Mouse (Mus musculus): ENCODE results near the gene Tbc1d24. TPM values are rescaled to one million over a fixed set of nuclear protein-coding genes. Genes with fewer than 3 reads are reported as not detected.

Gene Tbc1d24
- polyA plus RNA-seq, 1 experiment from 2014 or later = 8.4 TPM

DNA sequence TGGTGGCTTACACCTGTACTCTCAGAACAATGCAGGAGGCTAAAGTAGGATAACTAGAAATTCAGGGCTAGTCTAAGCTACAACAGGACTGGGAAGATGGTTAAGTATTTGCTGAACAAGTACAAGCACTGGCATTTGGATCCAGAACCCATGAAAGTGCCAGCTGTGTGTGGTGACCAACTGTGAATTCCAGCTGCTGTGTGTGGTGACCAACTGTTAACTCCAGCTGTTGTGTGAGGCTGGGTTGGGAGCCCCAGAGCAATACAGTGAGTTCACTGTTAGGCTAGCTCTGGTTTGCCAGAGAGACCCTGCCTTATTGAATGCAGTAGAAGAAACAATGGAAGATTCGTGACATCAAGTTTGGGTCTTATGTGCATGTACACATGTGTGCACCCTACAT lies 31.1 kb upstream of the Tbc1d24 start:
- DNase-seq (ENCODE audit: low spot score) (no peak), ATAC-seq (replicated peaks; ENCODE audit: low FRiP score) (no peak)
- 100% methylated on average over 1 of the region's 1 CpGs for whole genome bisulfite sequencing
- H3K4me2 ChIP-seq (ENCODE audit: low read depth, low read length, severe bottlenecking) = no peak overlapping the region
- H3K36me3 ChIP-seq (ENCODE audit: control insufficient read depth, insufficient read depth, low read length) = peaks cover 52% of the 10 kb centered on the region
- H3K4me3 ChIP-seq (ENCODE audit: low read depth, low read length) = no peak overlapping the region
- no peak overlapping the region for H3K9ac ChIP-seq (ENCODE audit: low read length)
- H3K4me1 ChIP-seq (replicated peaks; ENCODE audit: control insufficient read depth, insufficient read depth, low read length) = no peaks in the 10 kb centered on the region
- no peaks in the 10 kb centered on the region for H3K9me3 ChIP-seq (ENCODE audit: control insufficient read depth, low read length)
- no peaks in the 10 kb centered on the region for H3K27me3 ChIP-seq (ENCODE audit: control insufficient read depth, insufficient read depth, low read length)
- H3K27ac ChIP-seq (ENCODE audit: low read depth, low read length) = no peak overlapping the region

GRCm38 (mm10) chr17:24227941-24228340 lies 22.6 kb upstream of the Tbc1d24 start:
- ATAC-seq (replicated peaks; ENCODE audit: low FRiP score) = no peak

DNA sequence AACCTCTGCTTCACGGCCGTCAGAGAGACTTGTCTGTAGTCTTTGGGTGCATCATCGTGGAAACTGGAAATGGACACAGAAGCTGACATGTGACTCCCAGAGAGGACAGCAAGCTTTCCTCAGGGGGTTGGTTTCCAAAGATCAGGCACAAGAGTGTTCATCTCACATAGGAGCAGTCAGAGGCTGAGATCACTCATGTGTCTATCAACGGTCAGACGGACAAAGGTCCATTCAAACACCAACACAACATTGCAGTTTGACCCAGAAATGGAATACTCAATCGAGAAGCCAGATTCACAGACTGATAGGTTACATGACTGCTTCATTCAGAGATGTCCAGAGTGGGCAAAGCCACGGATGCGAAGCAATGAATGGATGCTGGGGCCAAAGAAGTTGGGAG lies 21.4 kb upstream of the Tbc1d24 start:
- WGBS = 92% methylated on average over 8 of the region's 8 CpGs
- H3K36me3 ChIP-seq (ENCODE audit: control insufficient read depth, insufficient read depth, low read length) = peaks cover 28% of the 10 kb centered on the region; the same call in 1 of the 2 replicates
- ATAC-seq (replicated peaks; ENCODE audit: low FRiP score) = no peak

More at GRCm38 (mm10) chr17:24227941-24228340, 22.6 kb upstream of the Tbc1d24 start:
- Histone ChIP-seq H3K9me3 (ENCODE audit: control insufficient read depth, low read length) (no peaks in the 10 kb centered on the region), H3K4me2 (ENCODE audit: low read depth, low read length, severe bottlenecking) (no peak overlapping the region), H3K27me3 (ENCODE audit: control insufficient read depth, insufficient read depth, low read length) (no peaks in the 10 kb centered on the region), H3K27ac (ENCODE audit: low read depth, low read length) (no peak overlapping the region), H3K9ac (ENCODE audit: low read length) (no peak overlapping the region), H3K36me3 (ENCODE audit: control insufficient read depth, insufficient read depth, low read length) (peaks cover 39% of the 10 kb centered on the region), H3K4me3 (ENCODE audit: low read depth, low read length) (no peak overlapping the region), H3K4me1 (replicated peaks; ENCODE audit: control insufficient read depth, insufficient read depth, low read length) (no peaks in the 10 kb centered on the region)
- WGBS = 97% methylated on average over 7 of the region's 7 CpGs
- DNase-seq (ENCODE audit: low spot score) = no peak

DNA sequence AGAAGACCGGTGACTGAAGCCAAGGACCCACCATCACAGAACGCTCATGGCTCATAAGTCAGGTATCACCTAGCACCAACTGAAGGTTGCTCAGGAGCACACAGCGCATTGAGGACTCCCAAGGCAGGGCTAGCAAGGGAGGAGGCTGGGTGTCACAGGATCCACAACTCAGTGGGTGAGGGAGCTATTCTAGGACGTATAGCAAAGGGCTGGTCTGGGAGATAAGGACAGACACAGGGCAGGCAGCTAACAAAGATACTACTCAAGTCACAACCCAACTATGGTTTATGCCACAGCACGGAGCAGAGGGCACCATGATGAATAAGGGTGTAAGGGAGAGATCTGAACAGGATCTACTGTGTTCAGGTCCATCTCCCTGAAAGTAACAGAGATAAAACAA lies 20.5 kb upstream of the Tbc1d24 start:
- H3K4me3 ChIP-seq (ENCODE audit: low read depth, low read length) = no peak overlapping the region
- WGBS = 88% methylated on average over 5 of the region's 5 CpGs
- H3K36me3 ChIP-seq (ENCODE audit: control insufficient read depth, insufficient read depth, low read length) = peaks cover 27% of the 10 kb centered on the region; the same call in 1 of the 2 replicates
- no peak overlapping the region for H3K9ac ChIP-seq (ENCODE audit: low read length)
- H3K27me3 ChIP-seq (ENCODE audit: control insufficient read depth, insufficient read depth, low read length) = no peaks in the 10 kb centered on the region
- H3K27ac ChIP-seq (ENCODE audit: low read depth, low read length) = no peak overlapping the region
- no peaks in the 10 kb centered on the region for H3K4me1 ChIP-seq (replicated peaks; ENCODE audit: control insufficient read depth, insufficient read depth, low read length)
- ATAC-seq (replicated peaks; ENCODE audit: low FRiP score) = no peak
- no peak overlapping the region for H3K4me2 ChIP-seq (ENCODE audit: low read depth, low read length, severe bottlenecking)
- H3K9me3 ChIP-seq (ENCODE audit: control insufficient read depth, low read length) = no peaks in the 10 kb centered on the region
- DNase-seq (ENCODE audit: low spot score) = no peak

More for the DNA sequence above, 21.4 kb upstream of the Tbc1d24 start:
- Histone ChIP-seq H3K27ac (ENCODE audit: low read depth, low read length) (no peak overlapping the region), H3K27me3 (ENCODE audit: control insufficient read depth, insufficient read depth, low read length) (no peaks in the 10 kb centered on the region), H3K9me3 (ENCODE audit: control insufficient read depth, low read length) (no peaks in the 10 kb centered on the region), H3K4me1 (replicated peaks; ENCODE audit: control insufficient read depth, insufficient read depth, low read length) (no peaks in the 10 kb centered on the region), H3K9ac (ENCODE audit: low read length) (no peak overlapping the region), H3K4me2 (ENCODE audit: low read depth, low read length, severe bottlenecking) (no peak overlapping the region), H3K4me3 (ENCODE audit: low read depth, low read length) (no peak overlapping the region)
- no peak for DNase-seq (ENCODE audit: low spot score)

DNA sequence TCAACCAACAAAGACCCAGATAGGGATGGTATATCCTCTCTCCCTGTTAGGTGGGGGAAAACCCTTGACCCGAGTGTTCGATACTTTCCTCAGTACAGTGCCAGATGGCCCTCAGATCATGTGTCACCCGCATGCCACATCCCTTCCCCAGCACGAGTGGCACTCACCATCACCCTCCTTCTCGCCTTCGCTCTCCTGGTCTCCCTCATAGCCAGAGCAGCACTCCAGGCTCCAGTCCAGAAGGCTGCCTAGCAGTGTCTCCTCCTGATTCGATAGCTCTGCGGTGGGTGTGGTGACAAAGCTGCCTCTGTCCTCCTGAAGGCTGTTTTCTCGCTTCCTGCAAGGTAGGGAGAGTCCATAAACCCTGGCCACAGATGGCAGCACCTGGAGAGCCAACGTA lies 19.4 kb upstream of the Tbc1d24 start:
- Histone ChIP-seq H3K9me3 (ENCODE audit: control insufficient read depth, low read length) (no peaks in the 10 kb centered on the region), H3K27me3 (ENCODE audit: control insufficient read depth, insufficient read depth, low read length) (no peaks in the 10 kb centered on the region), H3K27ac (ENCODE audit: low read depth, low read length) (no peak overlapping the region), H3K4me3 (ENCODE audit: low read depth, low read length) (no peak overlapping the region), H3K36me3 (ENCODE audit: control insufficient read depth, insufficient read depth, low read length) (peaks cover 23% of the 10 kb centered on the region; the same call in 1 of the 2 replicates), H3K9ac (ENCODE audit: low read length) (no peak overlapping the region), H3K4me1 (replicated peaks; ENCODE audit: control insufficient read depth, insufficient read depth, low read length) (peaks cover 3% of the 10 kb centered on the region), H3K4me2 (ENCODE audit: low read depth, low read length, severe bottlenecking) (no peak overlapping the region)
- WGBS = 91% methylated on average over 10 of the region's 10 CpGs
- DNase-seq (ENCODE audit: low spot score) (no peak), ATAC-seq (replicated peaks; ENCODE audit: low FRiP score) (no peak)

GRCm38 (mm10) chr17:24223513-24223912 lies 18.2 kb upstream of the Tbc1d24 start:
- Histone ChIP-seq H3K27ac (ENCODE audit: low read depth, low read length) (no peak overlapping the region), H3K4me2 (ENCODE audit: low read depth, low read length, severe bottlenecking) (no peak overlapping the region), H3K4me1 (replicated peaks; ENCODE audit: control insufficient read depth, insufficient read depth, low read length) (peaks cover 8% of the 10 kb centered on the region), H3K4me3 (ENCODE audit: low read depth, low read length) (no peak overlapping the region), H3K9me3 (ENCODE audit: control insufficient read depth, low read length) (no peaks in the 10 kb centered on the region), H3K36me3 (ENCODE audit: control insufficient read depth, insufficient read depth, low read length) (peaks cover 23% of the 10 kb centered on the region; the same call in 1 of the 2 replicates), H3K9ac (ENCODE audit: low read length) (no peak overlapping the region), H3K27me3 (ENCODE audit: control insufficient read depth, insufficient read depth, low read length) (no peaks in the 10 kb centered on the region)
- ATAC-seq (replicated peaks; ENCODE audit: low FRiP score) (no peak), DNase-seq (ENCODE audit: low spot score) (no peak)
- WGBS = 87% methylated on average over 5 of the region's 5 CpGs

- H3K4me3 ChIP-seq (ENCODE audit: low read depth, low read length) = no peak overlapping the region
- peaks cover 21% of the 10 kb centered on the region; the same call in 1 of the 2 replicates for H3K36me3 ChIP-seq (ENCODE audit: control insufficient read depth, insufficient read depth, low read length)
- no peak overlapping the region for H3K27ac ChIP-seq (ENCODE audit: low read depth, low read length)
Observed at GRCm38 (mm10) chr17:24222653-24223052, 17.3 kb upstream of the Tbc1d24 start.

DNA sequence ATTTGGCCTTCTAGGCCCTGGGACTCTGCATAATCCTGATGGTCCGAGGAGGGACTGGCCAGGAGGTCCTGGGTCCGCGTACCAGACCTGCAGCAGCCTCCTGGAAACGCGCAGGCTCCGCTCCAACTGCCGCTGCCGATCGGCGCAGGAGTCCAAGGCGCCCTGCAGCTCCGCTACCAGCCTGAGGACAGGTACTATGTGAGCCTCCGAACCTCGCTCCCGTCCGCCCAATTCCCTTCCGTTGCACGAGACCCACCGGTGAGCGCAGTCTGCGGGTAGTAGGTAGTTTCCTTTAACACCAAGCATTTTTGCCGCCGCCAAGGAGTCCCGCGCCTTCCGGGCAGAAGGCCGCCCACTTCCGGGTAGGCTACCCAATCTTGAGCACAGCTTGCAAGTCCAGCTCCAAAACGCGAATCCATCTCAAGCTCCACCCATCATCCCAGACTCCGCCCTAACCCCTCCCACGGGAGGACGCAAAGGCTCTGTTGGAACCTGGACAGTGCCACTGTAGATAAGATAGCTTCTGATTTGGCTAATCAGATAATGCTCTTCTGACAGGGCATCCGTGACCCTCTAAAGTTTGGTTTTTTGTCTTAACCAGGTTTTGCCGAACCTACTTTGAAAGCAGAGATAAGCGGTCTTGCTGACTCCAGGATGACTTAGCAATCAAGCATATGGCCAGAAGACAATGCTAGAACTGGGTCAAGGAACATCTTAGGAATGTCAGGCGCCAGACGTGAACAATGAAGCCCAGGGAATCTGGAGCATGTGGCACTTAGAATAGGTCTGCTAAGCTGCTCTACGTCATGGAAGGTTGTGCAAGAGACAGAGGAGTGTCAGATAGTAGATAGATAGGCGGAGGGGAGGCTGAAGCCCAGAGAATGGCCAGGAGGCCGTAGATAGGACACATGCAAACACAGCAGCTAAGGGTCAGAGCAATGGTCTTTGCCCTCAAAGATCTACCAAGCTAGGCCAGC lies 15.4 kb upstream of the Tbc1d24 start, which contains the start of gene Tedc2:
Gene Tedc2, minus strand, starts transcription at position 417 of the 977 bp plus-strand sequence.
- Histone ChIP-seq H3K4me1 (replicated peaks; ENCODE audit: control insufficient read depth, insufficient read depth, low read length) (peaks cover 8% of the 10 kb centered on the region), H3K4me3 (ENCODE audit: low read depth, low read length) (peak within 1 kb of the TSS; percentile 77), H3K27me3 (ENCODE audit: control insufficient read depth, insufficient read depth, low read length) (no peaks in the 10 kb centered on the region), H3K27ac (ENCODE audit: low read depth, low read length) (peak within 1 kb of the TSS; percentile 14; the same call in 1 of the 2 replicates), H3K36me3 (ENCODE audit: control insufficient read depth, insufficient read depth, low read length) (peaks cover 17% of the 10 kb centered on the region), H3K4me2 (ENCODE audit: low read depth, low read length, severe bottlenecking) (peak within 1 kb of the TSS; percentile 97), H3K9ac (ENCODE audit: low read length) (peak within 1 kb of the TSS; percentile 80), H3K9me3 (ENCODE audit: control insufficient read depth, low read length) (no peaks in the 10 kb centered on the region)
- DNase-seq (ENCODE audit: low spot score) (peak; percentile 94), ATAC-seq (replicated peaks; ENCODE audit: low FRiP score) (peak; percentile 93)
- 5% methylated on average over 41 of the region's 41 CpGs for WGBS

More at GRCm38 (mm10) chr17:24222653-24223052, 17.3 kb upstream of the Tbc1d24 start:
- Histone ChIP-seq H3K4me1 (replicated peaks; ENCODE audit: control insufficient read depth, insufficient read depth, low read length) (peaks cover 8% of the 10 kb centered on the region), H3K9ac (ENCODE audit: low read length) (no peak overlapping the region), H3K27me3 (ENCODE audit: control insufficient read depth, insufficient read depth, low read length) (no peaks in the 10 kb centered on the region), H3K4me2 (ENCODE audit: low read depth, low read length, severe bottlenecking) (no peak overlapping the region), H3K9me3 (ENCODE audit: control insufficient read depth, low read length) (no peaks in the 10 kb centered on the region)
- no peak for DNase-seq (ENCODE audit: low spot score)
- no peak for ATAC-seq (replicated peaks; ENCODE audit: low FRiP score)
- WGBS = 84% methylated on average over 6 of the region's 6 CpGs

All from forebrain, embryonic 11.5 days (tissue).